Mouse (Mus musculus): ENCODE measurements around the gene Rora.

- TF ChIP-seq POLR2A (IDR thresholded peaks at IDR 0.05; ENCODE audit: control insufficient read depth, low read depth, low read length) (no peak), CTCF (IDR thresholded peaks at IDR 0.05; ENCODE audit: control insufficient read depth, insufficient read depth, insufficient replicate concordance, low read depth, low read length) (no peak)
Observed at GRCm38 (mm10) chr9:69192446-69192845, 538.9 kb downstream of the Rora start.
